Mouse (Mus musculus) liver, embryonic 16.5 days (tissue): Measurements from ENCODE around the gene Fdxr. TPM values are rescaled to one million over a fixed set of nuclear protein-coding genes. Genes with fewer than 3 reads are reported as not detected.
A peak's percentile ranks its signal among the peaks of the same experiment; 100 is the strongest.

ENCODE experiments used
- ATAC-seq: fragments of 200-750 bp; cut with Nextera tagmentation; 2 replicates; pipeline ENCODE4 v1.8.0; 2017; ENCODE audit warnings: low read depth, mild to moderate bottlenecking, moderate number of reproducible peaks, moderate library complexity
- H3K27ac ChIP-seq: fragments of 300-500 bp; sonication (generic); 2 replicates; pipeline ENCODE4 v1.5.1; 2014; ENCODE audit warnings: mild to moderate bottlenecking, low read length
- H3K27me3 ChIP-seq: fragments of 300-500 bp; sonication (generic); 2 replicates; pipeline ENCODE4 v1.6.1; 2014; ENCODE audit warnings: low read depth, low read length, mixed read lengths; ENCODE audit not compliant: control insufficient read depth, insufficient read depth
- H3K36me3 ChIP-seq: fragments of 300-500 bp; sonication (generic); 2 replicates; pipeline ENCODE4 v1.6.1; 2014; ENCODE audit warnings: mild to moderate bottlenecking; ENCODE audit not compliant: control insufficient read depth, insufficient read depth
- H3K4me1 ChIP-seq: fragments of 300-500 bp; sonication (generic); 2 replicates; pipeline ENCODE4 v1.6.1; 2014; ENCODE audit warnings: low read depth, low read length, mixed read lengths; ENCODE audit not compliant: control insufficient read depth
- H3K4me2 ChIP-seq: fragments of 300-500 bp; sonication (generic); 2 replicates; pipeline ENCODE4 v1.6.1; 2014; ENCODE audit warnings: low read depth, low read length, mixed read lengths
- H3K4me3 ChIP-seq: fragments of 300-500 bp; sonication (generic); 2 replicates; pipeline ENCODE4 v1.5.1; 2014; ENCODE audit warnings: low read depth, mild to moderate bottlenecking, low read length
- H3K9ac ChIP-seq: fragments of 300-500 bp; sonication (generic); 2 replicates; pipeline ENCODE4 v1.6.1; 2014; ENCODE audit warnings: low read depth, low read length
- H3K9me3 ChIP-seq: fragments of 300-500 bp; sonication (generic); replicated peaks from 2 replicates; pipeline ENCODE4 v1.6.1; 2016; ENCODE audit warnings: low read length; ENCODE audit not compliant: control insufficient read depth
- WGBS: fragments of 180-500 bp; shearing (Covaris S2); extraction: QIAGEN DNeasy Blood & Tissue Kit; methylation state at CpG from one replicate; pipeline ENCODE4 v1.1.7; 2014; ENCODE audit not compliant: insufficient replicate concordance; 5-methylcytosine and 5-hydroxymethylcytosine counted together
- microRNA-seq: library from miRNA; unstranded; fragments of <30 nt; microRNA quantifications from one replicate; pipeline ENCODE4, GENCODE M21; 2016
- polyA plus RNA-seq: library from polyadenylated mRNA; unstranded; fragments of >200 nt; fragmentation: Nextera tagmentation; extraction: Ambion mirVana; gene quantifications from 2 replicates; pipeline ENCODE4 v1.2.1, GENCODE M21; 2015

The Fdxr gene
- polyA plus RNA-seq, 1 experiment from 2014 or later: 21.7 TPM

DNA sequence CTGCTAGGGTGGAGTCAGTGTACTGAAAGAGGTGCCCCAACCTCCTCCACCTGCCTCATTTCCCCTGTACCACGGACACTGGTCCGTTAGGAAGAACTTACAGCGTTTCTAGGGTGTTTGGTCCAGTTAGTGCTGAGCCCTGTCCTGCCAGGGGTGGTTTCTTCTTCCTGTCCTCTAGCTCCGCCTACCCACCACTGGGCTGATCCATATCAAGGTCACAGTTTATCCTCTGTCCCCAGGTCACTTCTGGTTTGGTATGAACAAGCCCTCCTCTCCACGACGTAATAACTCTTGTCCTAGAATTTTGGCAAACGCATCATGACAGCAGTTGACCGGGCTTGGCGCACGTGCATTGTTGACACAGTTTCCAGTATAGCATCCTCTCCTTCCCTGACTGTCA lies 57.2 kb downstream of the Fdxr start:
- Histone ChIP-seq H3K36me3 (no peaks in the 10 kb centered on the region; the same call in 1 of the 2 replicates), H3K27ac (peak overlapping the region; percentile 35), H3K4me2 (no peak overlapping the region), H3K27me3 (no peaks in the 10 kb centered on the region), H3K4me1 (peaks cover 13% of the 10 kb centered on the region), H3K9me3 (no peaks in the 10 kb centered on the region), H3K4me3 (no peak overlapping the region), H3K9ac (no peak overlapping the region)
- WGBS: 59% methylated on average over 10 of the region's 10 CpGs
- peak; percentile 19; the same call in 1 of the 2 replicates for ATAC-seq

DNA sequence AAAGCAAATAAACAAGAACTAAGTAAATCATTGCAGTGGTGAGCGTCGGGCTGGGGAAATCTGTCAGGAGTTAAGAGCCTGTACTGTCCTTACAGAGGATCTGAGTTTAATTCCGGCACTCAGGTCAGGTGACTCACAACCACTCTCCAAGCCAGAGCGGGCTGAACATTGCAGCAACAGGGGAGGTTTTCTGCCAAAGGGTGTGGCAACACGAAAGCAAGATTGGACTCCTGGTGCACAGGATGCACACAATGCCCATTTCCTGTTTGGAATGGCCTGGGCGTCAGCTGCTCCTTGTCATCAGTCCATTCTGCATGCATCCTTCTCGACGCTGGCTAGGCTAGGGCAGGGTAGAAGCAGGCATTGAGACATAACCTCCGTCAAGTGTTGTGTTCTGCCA lies 57.6 kb downstream of the Fdxr start:
- Histone ChIP-seq H3K4me1 (peaks cover 13% of the 10 kb centered on the region), H3K4me3 (no peak overlapping the region), H3K36me3 (no peaks in the 10 kb centered on the region; the same call in 1 of the 2 replicates), H3K4me2 (no peak overlapping the region), H3K9ac (no peak overlapping the region), H3K9me3 (no peaks in the 10 kb centered on the region), H3K27ac (peak overlapping the region; percentile 35), H3K27me3 (no peaks in the 10 kb centered on the region)
- 37% methylated on average over 9 of the region's 9 CpGs for WGBS
- ATAC-seq: peak; percentile 55

Small RNAs within 50 kb of the gene (microRNA-seq; reads per million reads assigned to microRNA genes)
- not detected for gene Gm25837

Other genes with a start within 250 kb of the Fdxr start
- gene Cd300ld5, start 239.3 kb downstream of the Fdxr start, polyA plus RNA-seq: not detected in 2 replicates
- not detected in 2 replicates for gene Cd300ld3, start 228.6 kb downstream of the Fdxr start, polyA plus RNA-seq
- 0.46 and 0.79 TPM in 2 replicates for gene Cd300e, start 214.9 kb downstream of the Fdxr start, polyA plus RNA-seq
- gene Rab37, start 185.6 kb downstream of the Fdxr start, polyA plus RNA-seq: 2.3 and 2.4 TPM in 2 replicates
- gene Cd300lf, start 143.1 kb downstream of the Fdxr start, polyA plus RNA-seq: 4.0 and 5.5 TPM in 2 replicates
- 78.8 and 88.7 TPM in 2 replicates for gene Slc9a3r1, start 113.7 kb downstream of the Fdxr start, polyA plus RNA-seq
- 5.9 and 6.4 TPM in 2 replicates for gene Tmem104, start 89.6 kb downstream of the Fdxr start, polyA plus RNA-seq
- 12.7 TPM in 2 replicates for gene Nat9, start 89.2 kb downstream of the Fdxr start, polyA plus RNA-seq
- 0.05 and 0.09 TPM in 2 replicates for gene Grin2c, start 9.8 kb downstream of the Fdxr start, polyA plus RNA-seq
- 4.4 and 4.5 TPM in 2 replicates for gene Fads6, start 20.6 kb upstream of the Fdxr start, polyA plus RNA-seq
- gene Otop2, start 30.1 kb upstream of the Fdxr start, polyA plus RNA-seq: not detected in 2 replicates
- gene Ush1g, start 45.0 kb upstream of the Fdxr start, polyA plus RNA-seq: 0.09 and 0.13 TPM in 2 replicates
- 0.11 TPM in 1 of 2 replicates, not detected in the other for gene Otop3, start 57.7 kb upstream of the Fdxr start, polyA plus RNA-seq
- 1.3 and 1.9 TPM in 2 replicates for gene Hid1, start 90.7 kb upstream of the Fdxr start, polyA plus RNA-seq
- 0.95 and 1.3 TPM in 2 replicates for gene Cdr2l, start 104.9 kb upstream of the Fdxr start, polyA plus RNA-seq
- gene Mrpl58, start 126.7 kb upstream of the Fdxr start, polyA plus RNA-seq: 68.8 and 71.7 TPM in 2 replicates
- gene Atp5h, start 142.9 kb upstream of the Fdxr start, polyA plus RNA-seq: 482 and 528 TPM in 2 replicates
- 0.70 and 1.0 TPM in 2 replicates for gene Kctd2, start 143.1 kb upstream of the Fdxr start, polyA plus RNA-seq
- gene Trim80, start 163.5 kb upstream of the Fdxr start, polyA plus RNA-seq: 0.84 and 1.1 TPM in 2 replicates
- gene Slc16a5, start 185.4 kb upstream of the Fdxr start, polyA plus RNA-seq: 0.21 and 0.51 TPM in 2 replicates
- gene Armc7, start 198.6 kb upstream of the Fdxr start, polyA plus RNA-seq: 3.7 TPM in 2 replicates
- gene Nt5c, start 214.8 kb upstream of the Fdxr start, polyA plus RNA-seq: 32.0 and 36.3 TPM in 2 replicates
- gene Jpt1, start 237.3 kb upstream of the Fdxr start, polyA plus RNA-seq: 190 and 209 TPM in 2 replicates